Mouse (Mus musculus): ENCODE measurements at regions not wholly inside any gene's neighbourhood (a gene's known extent, or its start where the extent isn't known, plus 50 kb on each side); places are given as distances from the start of the nearest gene placed in this dataset.

DNA sequence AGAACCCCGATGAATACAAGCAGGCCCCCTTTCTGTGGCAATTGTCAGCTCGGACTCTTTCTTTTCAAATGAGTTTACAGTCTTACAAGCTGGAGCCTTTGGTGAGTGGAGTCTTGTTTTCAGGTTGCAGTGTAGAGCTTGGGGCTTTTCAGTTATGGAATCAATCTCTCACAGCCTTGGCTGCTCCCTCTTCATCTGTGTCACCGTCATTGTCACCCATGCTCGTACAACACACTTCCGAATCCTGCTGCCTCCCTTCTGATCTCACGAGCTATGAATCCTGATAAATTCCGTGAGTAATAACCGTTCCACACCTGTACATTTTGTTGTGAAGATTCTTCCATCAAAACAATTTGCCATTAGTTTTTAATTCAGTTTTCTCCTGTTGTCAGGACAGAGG, 97.7 kb downstream of the Trim42 start:
- 91% methylated on average over 8 of the region's 8 CpGs for WGBS

DNA sequence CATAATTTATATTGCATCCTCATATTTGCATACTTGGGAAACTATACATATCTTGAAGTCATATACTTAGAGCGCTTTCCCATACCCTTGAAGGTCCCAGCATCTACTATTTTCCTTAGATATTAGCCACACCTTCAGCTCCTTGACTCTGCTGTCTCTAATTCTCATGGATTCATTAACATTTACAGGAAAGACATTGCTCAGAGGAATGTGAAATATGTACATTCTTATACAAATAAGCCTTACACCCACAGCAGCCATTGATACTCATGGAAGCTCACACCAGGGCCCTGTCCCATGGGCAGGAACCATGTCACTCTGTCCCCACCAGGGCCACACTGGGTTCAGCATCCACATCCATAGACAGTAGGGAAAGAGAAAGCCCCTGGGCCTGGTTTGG, 122.1 kb downstream of the Trim42 start:
- 94% methylated on average over 1 of the region's 1 CpGs for WGBS
- no peaks in the 10 kb centered on the region for H3K4me1 ChIP-seq (ENCODE audit: insufficient read depth, low read depth, low read length)
- DNase-seq (ENCODE audit: low spot score) (no peak), ATAC-seq (no peak)
- H3K4me2 ChIP-seq (replicated peaks; ENCODE audit: low read depth, low read length), result no peak overlapping the region
- no peaks in the 10 kb centered on the region for H3K27me3 ChIP-seq (replicated peaks; ENCODE audit: insufficient read depth, low read length)
- no peak overlapping the region for H3K27ac ChIP-seq (ENCODE audit: low read length)
- TF ChIP-seq EP300 (IDR thresholded peaks at IDR 0.05), result no peak
- no peak for TF ChIP-seq CTCF (IDR thresholded peaks at IDR 0.05)
- no peak overlapping the region for H3K4me3 ChIP-seq (ENCODE audit: low read depth, low read length)
- H3K9ac ChIP-seq (replicated peaks; ENCODE audit: low read depth), result no peak overlapping the region
- no peaks in the 10 kb centered on the region for H3K9me3 ChIP-seq (ENCODE audit: low read length)
- no peaks in the 10 kb centered on the region for H3K36me3 ChIP-seq (ENCODE audit: insufficient read depth, low read length)

More for the DNA sequence above, 97.7 kb downstream of the Trim42 start:
- H3K9me3 ChIP-seq (ENCODE audit: low read length), result no peaks in the 10 kb centered on the region
- H3K9ac ChIP-seq (replicated peaks; ENCODE audit: low read depth), result no peak overlapping the region
- DNase-seq (ENCODE audit: low spot score), result no peak
- no peaks in the 10 kb centered on the region for H3K4me1 ChIP-seq (ENCODE audit: insufficient read depth, low read depth, low read length)
- H3K27me3 ChIP-seq (replicated peaks; ENCODE audit: insufficient read depth, low read length), result no peaks in the 10 kb centered on the region
- H3K27ac ChIP-seq (ENCODE audit: low read length), result no peak overlapping the region
- H3K4me3 ChIP-seq (ENCODE audit: low read depth, low read length), result no peak overlapping the region
- TF ChIP-seq EP300 (IDR thresholded peaks at IDR 0.05), result no peak
- TF ChIP-seq CTCF (IDR thresholded peaks at IDR 0.05), result no peak
- H3K4me2 ChIP-seq (replicated peaks; ENCODE audit: low read depth, low read length), result no peak overlapping the region
- ATAC-seq, result no peak
- H3K36me3 ChIP-seq (ENCODE audit: insufficient read depth, low read length), result no peaks in the 10 kb centered on the region

GRCm38 (mm10) chr9:97226074-97226473, 115.1 kb upstream of the Slc25a36 start:
- TF ChIP-seq EP300 (IDR thresholded peaks at IDR 0.05) (peak; percentile 80), CTCF (IDR thresholded peaks at IDR 0.05) (no peak)
- Histone ChIP-seq H3K36me3 (ENCODE audit: insufficient read depth, low read length) (no peaks in the 10 kb centered on the region), H3K27ac (ENCODE audit: low read length) (no peak overlapping the region), H3K9ac (replicated peaks; ENCODE audit: low read depth) (no peak overlapping the region), H3K27me3 (replicated peaks; ENCODE audit: insufficient read depth, low read length) (no peaks in the 10 kb centered on the region), H3K4me2 (replicated peaks; ENCODE audit: low read depth, low read length) (no peak overlapping the region), H3K4me3 (ENCODE audit: low read depth, low read length) (no peak overlapping the region), H3K9me3 (ENCODE audit: low read length) (no peaks in the 10 kb centered on the region), H3K4me1 (ENCODE audit: insufficient read depth, low read depth, low read length) (no peaks in the 10 kb centered on the region)
- ATAC-seq (peak; percentile 96), DNase-seq (ENCODE audit: low spot score) (peak; percentile 92)
- WGBS, result 47% methylated on average over 5 of the region's 5 CpGs

- H3K4me3 ChIP-seq (ENCODE audit: low read depth, low read length), result no peak overlapping the region
- no peak overlapping the region for H3K4me2 ChIP-seq (replicated peaks; ENCODE audit: low read depth, low read length)
- no peaks in the 10 kb centered on the region for H3K4me1 ChIP-seq (ENCODE audit: insufficient read depth, low read depth, low read length)
- 53% methylated on average over 7 of the region's 7 CpGs for WGBS
- no peak overlapping the region for H3K9ac ChIP-seq (replicated peaks; ENCODE audit: low read depth)
- TF ChIP-seq CTCF (IDR thresholded peaks at IDR 0.05), result no peak
- no peak for TF ChIP-seq EP300 (IDR thresholded peaks at IDR 0.05)
- DNase-seq (ENCODE audit: low spot score) (no peak), ATAC-seq (no peak)
- no peaks in the 10 kb centered on the region for H3K9me3 ChIP-seq (ENCODE audit: low read length)
- H3K36me3 ChIP-seq (ENCODE audit: insufficient read depth, low read length), result no peaks in the 10 kb centered on the region
- H3K27me3 ChIP-seq (replicated peaks; ENCODE audit: insufficient read depth, low read length), result no peaks in the 10 kb centered on the region
- H3K27ac ChIP-seq (ENCODE audit: low read length), result no peak overlapping the region
Observed at GRCm38 (mm10) chr9:97224549-97224948, 113.6 kb upstream of the Slc25a36 start.

DNA sequence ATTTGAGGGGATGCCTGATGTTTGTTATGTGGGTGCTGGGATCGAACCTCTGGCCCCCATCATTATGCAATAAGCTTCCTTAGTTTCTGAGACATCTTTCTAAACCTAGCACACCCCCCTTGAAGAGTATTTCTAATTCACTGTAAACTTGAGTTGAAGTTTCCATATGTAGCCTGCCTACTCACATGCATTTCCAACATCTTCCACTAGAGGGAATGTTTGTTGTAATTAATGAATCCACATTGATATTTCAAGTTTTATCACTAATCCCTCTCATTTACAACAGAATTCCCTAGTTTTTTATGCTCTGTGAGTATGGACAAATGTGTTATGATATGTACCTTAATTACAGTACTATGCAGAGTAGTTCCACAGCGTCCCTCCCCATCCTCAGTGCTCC, 103.8 kb upstream of the Slc25a36 start:
- H3K36me3 ChIP-seq (ENCODE audit: insufficient read depth, low read length), result no peaks in the 10 kb centered on the region
- H3K9me3 ChIP-seq (ENCODE audit: low read length), result no peaks in the 10 kb centered on the region
- H3K4me3 ChIP-seq (ENCODE audit: low read depth, low read length), result no peak overlapping the region
- no peak overlapping the region for H3K4me2 ChIP-seq (replicated peaks; ENCODE audit: low read depth, low read length)
- no peaks in the 10 kb centered on the region for H3K27me3 ChIP-seq (replicated peaks; ENCODE audit: insufficient read depth, low read length)
- no peaks in the 10 kb centered on the region for H3K4me1 ChIP-seq (ENCODE audit: insufficient read depth, low read depth, low read length)
- H3K27ac ChIP-seq (ENCODE audit: low read length), result no peak overlapping the region
- H3K9ac ChIP-seq (replicated peaks; ENCODE audit: low read depth), result no peak overlapping the region
- 27% methylated on average over 2 of the region's 2 CpGs for WGBS
- DNase-seq (ENCODE audit: low spot score) (peak; percentile 39), ATAC-seq (no peak)
- TF ChIP-seq CTCF (IDR thresholded peaks at IDR 0.05) (peak; percentile 67), EP300 (IDR thresholded peaks at IDR 0.05) (no peak)

DNA sequence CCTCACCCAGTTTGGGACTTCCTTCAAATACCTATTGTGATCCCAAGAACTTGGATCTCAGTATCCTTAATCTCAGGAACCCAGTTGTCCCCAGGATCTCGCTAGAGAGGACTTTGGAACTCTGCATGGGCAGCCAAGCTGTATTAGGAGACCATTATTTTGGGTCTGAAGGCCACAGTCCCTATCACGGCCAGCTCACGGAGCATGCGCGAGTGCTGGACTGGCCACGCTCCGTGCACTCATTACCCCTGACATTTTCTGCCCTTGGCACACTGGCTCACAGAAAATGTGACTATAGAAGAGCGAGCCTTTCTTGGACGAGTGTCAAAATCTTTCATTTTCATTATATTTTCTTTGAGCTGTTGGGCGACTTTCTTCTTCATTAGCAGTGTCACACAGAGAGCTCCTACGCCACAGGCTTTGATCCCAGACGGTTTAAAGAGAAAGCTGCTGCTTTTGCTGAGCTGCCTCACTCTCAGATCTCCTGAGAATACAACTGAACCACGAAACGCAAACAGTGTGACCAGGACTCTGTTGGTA, 79.4 kb upstream of the Slc25a36 start:
- Histone ChIP-seq H3K9me3 (ENCODE audit: low read length) (no peaks in the 10 kb centered on the region), H3K27me3 (replicated peaks; ENCODE audit: insufficient read depth, low read length) (no peaks in the 10 kb centered on the region), H3K36me3 (ENCODE audit: insufficient read depth, low read length) (no peaks in the 10 kb centered on the region), H3K4me2 (replicated peaks; ENCODE audit: low read depth, low read length) (no peak overlapping the region), H3K4me1 (ENCODE audit: insufficient read depth, low read depth, low read length) (no peaks in the 10 kb centered on the region), H3K9ac (replicated peaks; ENCODE audit: low read depth) (no peak overlapping the region), H3K27ac (ENCODE audit: low read length) (no peak overlapping the region), H3K4me3 (ENCODE audit: low read depth, low read length) (no peak overlapping the region)
- DNase-seq (ENCODE audit: low spot score), result no peak
- TF ChIP-seq EP300 (IDR thresholded peaks at IDR 0.05) (no peak), CTCF (IDR thresholded peaks at IDR 0.05) (no peak)
- ATAC-seq, result no peak
- 84% methylated on average over 14 of the region's 14 CpGs for WGBS

DNA sequence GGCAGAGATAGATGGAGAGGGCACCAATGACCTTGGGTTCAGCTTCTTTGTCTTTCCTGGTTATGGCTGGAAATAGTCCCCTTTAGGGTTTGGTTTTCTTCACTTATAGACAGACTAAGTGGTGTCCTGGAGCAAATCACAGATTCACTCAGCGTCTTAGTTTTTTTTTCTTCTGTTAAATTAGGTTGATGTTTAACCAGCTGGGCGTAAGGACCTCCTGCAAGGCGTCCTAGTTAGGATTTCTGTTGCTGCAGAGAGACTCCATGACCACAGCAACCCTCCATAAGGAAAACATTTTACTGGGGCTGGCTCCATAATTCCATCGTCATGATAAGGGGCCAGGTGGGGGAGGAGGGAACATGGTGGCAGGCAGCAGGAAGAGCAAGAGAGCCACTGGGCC, 78.7 kb upstream of the Slc25a36 start:
- H3K4me1 ChIP-seq (ENCODE audit: insufficient read depth, low read depth, low read length), result no peaks in the 10 kb centered on the region
- no peak for ATAC-seq
- H3K4me2 ChIP-seq (replicated peaks; ENCODE audit: low read depth, low read length), result no peak overlapping the region
- TF ChIP-seq EP300 (IDR thresholded peaks at IDR 0.05), result no peak
- TF ChIP-seq CTCF (IDR thresholded peaks at IDR 0.05), result no peak
- no peak overlapping the region for H3K27ac ChIP-seq (ENCODE audit: low read length)
- H3K9me3 ChIP-seq (ENCODE audit: low read length), result no peaks in the 10 kb centered on the region
- H3K27me3 ChIP-seq (replicated peaks; ENCODE audit: insufficient read depth, low read length), result no peaks in the 10 kb centered on the region
- H3K4me3 ChIP-seq (ENCODE audit: low read depth, low read length), result no peak overlapping the region
- no peak for DNase-seq (ENCODE audit: low spot score)
- H3K36me3 ChIP-seq (ENCODE audit: insufficient read depth, low read length), result no peaks in the 10 kb centered on the region
- no peak overlapping the region for H3K9ac ChIP-seq (replicated peaks; ENCODE audit: low read depth)
- WGBS, result 78% methylated on average over 4 of the region's 4 CpGs

Measured in lung, postnatal 0 days (tissue).